Mouse (Mus musculus): ENCODE data around the gene Epha8. TPM values are rescaled to one million over a fixed set of nuclear protein-coding genes. Genes with fewer than 3 reads are reported as not detected.
A peak's percentile ranks its signal among the peaks of the same experiment; 100 is the strongest.

Epha8 gene
- total RNA-seq, 2 experiments from 2014 or later: 2.0 to 2.1 TPM

DNA sequence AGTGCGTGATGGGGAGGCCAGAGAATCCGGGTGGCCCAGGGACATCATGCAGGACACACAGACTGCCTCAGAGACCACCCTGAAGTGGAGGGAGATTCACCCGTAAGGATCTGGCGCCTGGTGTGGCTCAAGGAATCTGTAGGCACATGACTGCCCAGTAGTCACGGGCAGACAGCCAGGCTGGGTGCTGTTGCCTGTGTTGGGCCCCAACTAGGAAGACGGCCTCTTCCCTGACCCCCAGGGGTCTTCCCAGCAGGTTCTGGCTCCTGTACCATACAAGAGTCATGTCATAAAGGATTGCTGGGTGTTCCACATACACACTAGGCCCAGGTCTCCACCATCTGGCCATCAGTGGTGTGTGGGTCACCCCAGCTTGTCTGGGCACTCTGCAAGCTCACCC is 2.1 kb downstream of the Epha8 start:
- DNase-seq: no peak

- DNase-seq: no peak
These were observed 7.2 kb downstream of the Epha8 start for GRCm38 (mm10) chr4:136949266-136949989.

DNA sequence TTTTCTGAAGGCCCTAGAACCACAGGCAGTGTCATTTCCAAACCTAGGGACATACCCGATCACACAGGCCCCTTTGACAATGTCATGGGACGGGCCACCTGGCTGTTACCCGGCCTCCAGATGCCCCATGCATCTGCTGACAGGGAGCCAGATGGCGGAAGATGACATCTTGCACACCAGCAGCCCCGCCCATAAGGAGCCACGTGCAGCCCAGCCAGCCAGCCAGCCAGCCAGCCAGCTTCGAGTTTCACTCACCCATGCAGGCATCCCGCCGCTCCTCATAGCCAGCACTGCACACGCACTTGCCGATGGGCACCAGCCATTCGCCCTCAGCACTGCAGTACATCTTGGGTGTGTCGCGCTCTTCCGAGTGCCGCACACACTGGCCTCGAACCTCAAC is 11.2 kb downstream of the Epha8 start:
- no peak for DNase-seq

DNA sequence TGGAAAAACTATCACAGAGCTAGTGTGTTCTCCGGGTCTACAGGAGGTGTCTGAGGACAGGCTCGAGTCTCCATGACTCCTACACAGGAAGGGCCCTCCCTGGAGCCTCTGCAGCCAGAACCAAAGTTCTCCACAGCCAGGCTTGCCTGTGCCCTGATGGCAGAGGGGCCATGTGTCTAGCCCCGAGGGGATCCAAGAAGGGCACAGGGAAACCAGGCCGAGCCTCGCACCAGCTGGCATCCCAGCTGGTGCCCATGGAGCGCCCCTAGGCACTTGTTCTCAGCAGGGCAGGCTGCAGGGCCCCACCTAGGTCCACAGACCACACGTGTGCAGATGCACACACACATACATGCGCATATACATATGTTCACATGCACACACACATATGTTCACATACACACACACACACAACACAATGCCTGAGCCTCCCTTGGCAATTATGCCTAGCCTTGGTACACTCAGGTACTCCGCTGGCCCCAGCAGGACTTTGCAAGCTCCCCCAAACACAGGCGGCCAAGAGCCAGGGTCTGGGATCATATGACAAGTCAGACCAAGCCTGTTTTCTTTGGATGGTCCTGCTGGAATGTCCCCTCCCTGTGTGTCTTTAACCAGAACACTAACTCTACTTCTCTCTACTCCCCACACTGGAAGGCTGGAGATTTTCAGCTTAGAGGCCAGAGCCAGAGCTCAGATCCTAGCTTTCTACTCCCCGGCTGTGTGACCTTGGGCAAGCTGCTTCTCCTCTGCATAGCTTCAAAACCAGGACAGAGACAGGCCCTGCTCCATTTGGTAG is 11.9 kb downstream of the Epha8 start:
- no peak for DNase-seq

GRCm38 (mm10) chr4:136943175-136943574 is 13.4 kb downstream of the Epha8 start:
- DNase-seq: no peak

DNA sequence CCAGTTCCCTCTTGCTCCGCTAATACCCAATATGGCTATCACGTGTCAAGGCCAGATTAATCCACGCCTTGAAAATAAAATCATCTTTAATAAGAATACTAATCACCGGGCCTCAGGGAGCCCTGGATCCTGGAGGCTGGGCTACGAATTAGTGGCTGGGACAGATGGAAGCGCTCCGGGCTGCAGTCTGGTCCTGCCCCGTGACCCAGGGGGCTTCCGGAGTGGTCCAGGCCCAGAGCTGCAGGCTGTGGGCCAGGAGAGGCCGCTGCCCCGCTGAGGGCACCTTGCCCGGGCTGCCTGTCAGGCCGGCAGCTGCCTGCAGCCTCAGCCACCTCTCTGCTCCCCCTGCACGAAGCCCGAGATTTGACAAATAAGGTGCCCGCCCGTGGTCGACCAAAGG is 13.9 kb downstream of the Epha8 start:
- no peak for DNase-seq

DNA sequence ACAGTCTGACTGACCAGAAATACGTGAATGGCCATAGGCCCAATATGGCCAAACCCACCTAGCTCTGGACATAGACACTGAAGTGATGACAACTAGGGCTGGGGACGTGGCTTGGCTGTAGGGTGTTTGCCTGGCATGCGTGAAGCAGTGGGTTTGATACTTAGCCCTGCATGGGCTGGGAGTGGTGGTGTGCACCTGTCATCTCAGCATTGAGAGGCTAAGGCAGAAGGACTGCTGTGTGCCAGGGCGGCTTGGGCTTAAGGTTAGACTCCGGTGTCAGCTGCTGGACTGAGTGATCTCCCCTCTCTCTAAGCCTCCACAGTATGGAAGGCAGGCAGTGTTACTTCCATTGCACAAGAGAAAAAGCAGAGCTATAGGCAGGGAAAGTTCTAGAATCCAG is 18.7 kb downstream of the Epha8 start:
- DNase-seq: no peak

- DNase-seq: no peak
These were observed 19.3 kb downstream of the Epha8 start for GRCm38 (mm10) chr4:136937344-136937743.

DNA sequence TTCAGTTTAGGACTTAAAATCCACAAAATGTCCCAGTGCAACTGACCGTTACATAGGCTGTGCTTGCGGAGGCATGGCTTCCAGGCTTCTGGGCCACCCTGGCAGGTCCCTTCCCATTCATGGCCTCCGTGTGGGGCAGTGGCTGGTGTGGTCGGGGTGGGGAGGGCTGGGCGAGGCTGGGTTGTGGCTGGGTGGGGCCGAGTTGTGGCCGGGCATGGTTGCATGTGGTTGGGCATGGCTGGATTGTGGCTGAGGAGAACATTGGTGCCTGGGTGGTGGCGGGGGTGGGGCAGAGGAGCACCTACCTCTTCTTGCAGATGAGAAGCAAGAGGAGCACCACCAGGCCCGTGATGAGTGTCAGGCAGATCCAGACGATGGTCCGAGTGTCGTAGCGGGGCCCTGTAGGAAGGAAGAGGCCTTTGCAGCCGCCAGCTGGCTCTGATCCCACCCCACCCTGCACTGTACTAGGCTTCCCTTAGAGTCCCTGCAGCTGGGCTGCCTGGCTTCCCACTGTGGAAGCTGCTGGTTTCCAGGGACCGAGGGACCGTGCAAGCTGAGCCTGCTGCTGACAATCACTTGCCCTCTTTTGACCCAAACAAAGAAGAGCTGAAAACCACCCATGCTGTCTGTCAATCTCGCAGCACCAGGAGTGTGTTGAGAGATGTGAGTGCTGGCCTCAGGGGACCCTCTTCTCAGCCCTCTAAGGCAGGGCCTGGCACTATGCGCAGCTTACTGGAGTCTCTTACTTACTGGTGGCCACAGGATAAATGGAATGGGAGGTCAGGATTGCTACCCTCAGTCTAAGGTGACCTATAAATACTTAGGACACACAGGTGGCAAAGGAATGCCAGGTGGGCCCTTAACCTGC is 21.6 kb downstream of the Epha8 start:
- DNase-seq: no peak

DNA sequence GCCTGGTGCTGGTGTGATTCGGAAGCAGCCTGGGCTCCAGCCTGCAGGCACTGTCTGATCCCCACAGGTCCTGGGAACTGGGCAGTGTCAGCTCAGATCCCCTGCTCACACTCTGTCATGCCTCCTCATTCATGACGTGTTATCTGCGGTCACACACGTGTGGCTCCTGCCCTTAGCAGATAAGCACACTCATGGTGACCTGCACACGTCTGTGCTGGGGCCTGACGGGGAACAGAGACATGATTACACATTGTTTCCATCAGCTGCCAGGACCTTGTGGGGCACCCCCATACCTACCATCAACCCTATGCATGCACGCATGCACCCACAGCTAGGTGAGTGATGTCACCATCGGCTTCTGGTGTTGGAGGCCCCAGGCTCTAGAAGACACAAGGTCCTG is 26.1 kb downstream of the Epha8 start:
- DNase-seq: no peak

GRCm38 (mm10) chr4:136928928-136929327 is 27.7 kb downstream of the Epha8 start:
- DNase-seq: no peak

DNA sequence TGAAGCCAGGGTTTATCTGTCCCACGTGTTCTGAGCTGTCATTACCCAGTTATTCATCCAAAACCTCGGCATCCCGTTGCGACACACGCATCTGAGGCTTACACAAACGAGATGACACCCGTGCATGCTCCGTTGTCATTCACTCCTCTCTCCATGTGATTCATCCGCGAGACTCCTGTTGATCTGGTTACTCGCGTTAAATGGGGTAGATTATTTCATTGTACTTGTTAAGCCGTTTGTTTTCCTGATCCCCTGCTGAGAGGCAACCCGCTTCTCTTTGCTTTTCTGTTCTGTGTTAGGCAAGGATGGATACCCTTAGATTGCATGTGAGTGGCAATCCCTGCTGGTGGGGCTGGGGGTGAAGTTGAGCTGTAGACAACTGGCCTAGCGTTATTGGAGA is 30.8 kb downstream of the Epha8 start:
- peak in 1 of 2 experiments; percentile 19 for DNase-seq

GRCm38 (mm10) chr4:136924529-136924928 is 32.1 kb downstream of the Epha8 start:
- DNase-seq: peak in 1 of 2 experiments; percentile 35

DNA sequence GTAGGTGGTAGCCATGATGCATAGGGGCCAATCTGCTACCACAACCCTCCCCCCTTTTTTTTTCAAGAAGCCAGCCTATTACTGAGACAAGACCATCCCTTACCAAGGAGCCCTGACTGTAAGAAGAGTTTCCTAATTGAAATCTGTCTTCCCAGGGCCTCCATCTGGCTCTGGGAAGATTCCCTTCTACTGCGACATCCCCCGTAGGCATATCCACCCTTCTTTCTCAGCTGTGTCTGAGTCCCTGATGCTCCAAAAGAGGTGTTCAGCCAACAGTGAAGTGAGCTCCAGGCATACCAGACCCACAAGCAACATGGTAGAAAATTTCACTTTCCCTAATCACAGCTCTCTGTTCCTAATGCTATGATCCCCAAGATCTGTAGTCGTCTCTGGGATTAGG is 37.1 kb downstream of the Epha8 start:
- no peak for DNase-seq

GRCm38 (mm10) chr4:136918834-136919233 is 37.8 kb downstream of the Epha8 start:
- DNase-seq: no peak

DNA sequence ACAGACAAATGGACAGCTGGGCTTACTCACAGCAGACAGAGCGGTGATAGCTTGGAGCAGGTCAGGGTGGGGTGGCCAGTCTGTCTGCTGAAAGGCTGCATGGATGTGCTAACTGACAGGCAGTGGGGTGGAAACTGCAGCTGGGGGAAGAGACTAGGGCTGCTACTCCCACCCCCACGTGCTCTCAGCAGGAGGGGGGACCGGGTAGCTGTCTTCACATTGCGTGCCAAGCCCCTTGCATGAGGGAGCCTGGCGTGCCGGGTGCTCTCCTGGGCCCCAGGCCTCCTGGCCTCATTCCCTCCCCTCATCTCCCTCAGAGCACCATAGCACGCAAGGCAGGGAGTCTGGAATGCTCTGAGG is 39.5 kb downstream of the Epha8 start:
- DNase-seq: no peak

DNA sequence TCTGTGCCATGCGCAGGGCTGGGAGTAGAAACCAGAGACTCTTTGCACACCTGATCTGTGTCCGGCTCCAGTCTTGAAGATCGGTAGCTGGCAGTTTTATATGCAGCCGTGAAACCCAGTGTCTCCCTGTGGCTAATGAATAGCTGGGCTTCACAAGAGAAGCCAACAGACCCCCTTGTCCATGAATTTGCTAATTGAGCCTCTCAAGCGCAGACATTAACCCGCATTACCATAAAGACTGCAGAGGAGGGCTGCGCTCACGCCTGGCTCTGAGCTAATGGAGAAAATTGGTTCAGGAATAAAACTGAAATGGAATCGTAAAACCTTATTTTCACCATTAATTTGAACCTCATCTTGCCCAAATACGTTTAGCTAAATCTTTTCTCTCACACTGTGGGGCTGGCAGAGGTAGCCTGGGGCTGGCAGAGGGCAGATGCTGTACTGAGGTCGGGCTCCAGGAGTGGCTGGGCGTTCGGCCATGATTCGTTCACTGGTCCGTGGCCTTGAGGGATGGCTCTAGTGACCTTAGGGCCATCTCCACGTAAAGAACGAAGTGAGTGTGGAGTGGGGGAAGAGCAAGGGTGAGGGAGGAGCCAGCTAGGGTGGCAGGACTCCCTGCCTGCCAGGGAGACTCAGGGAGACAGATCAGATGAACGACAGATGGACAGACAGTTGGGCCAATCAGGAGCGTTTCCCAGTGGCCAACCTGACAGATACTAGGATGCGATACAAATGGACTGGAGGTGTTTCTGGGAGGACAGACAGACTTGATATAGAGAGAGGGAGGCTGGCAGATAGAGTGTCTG is 40.1 kb downstream of the Epha8 start:
- no peak for DNase-seq

- DNase-seq: no peak
These were observed 43.8 kb downstream of the Epha8 start for GRCm38 (mm10) chr4:136912841-136913240.

GRCm38 (mm10) chr4:136911804-136912203 is 44.8 kb downstream of the Epha8 start:
- no peak for DNase-seq

- no peak for DNase-seq
These were observed 45.4 kb downstream of the Epha8 start for GRCm38 (mm10) chr4:136911211-136911646.

DNA sequence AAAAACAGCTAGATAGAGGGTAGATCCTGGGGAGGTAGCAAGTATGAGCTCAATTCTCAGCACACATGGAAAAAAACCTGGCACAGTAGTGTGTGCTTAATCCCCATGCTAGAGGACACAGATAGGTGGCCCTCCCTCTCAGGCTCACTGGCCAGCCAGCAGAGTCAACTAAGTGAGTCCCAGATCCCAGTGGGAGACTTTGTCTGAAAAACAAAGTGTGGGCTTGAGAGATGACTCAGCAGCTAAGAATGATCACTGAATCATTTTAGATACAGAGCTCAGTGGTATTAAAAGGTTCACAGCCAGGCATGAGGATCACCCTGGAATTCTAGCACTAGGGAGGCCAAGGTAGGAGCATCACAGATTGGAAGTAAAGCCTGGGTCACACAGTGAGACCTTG is 48.8 kb downstream of the Epha8 start:
- DNase-seq: no peak

- no peak for DNase-seq
These were observed 49.6 kb downstream of the Epha8 start for GRCm38 (mm10) chr4:136907033-136907432.

All from layer of hippocampus, postnatal 36 days (tissue).